In genomic region chr6:81259878-81260277, GRCm38 (mm10) we compare ENCODE assay signal across 11 mouse cellular contexts.
DNase-seq lines count a peak whose midpoint lies in the region; ATAC-seq and TF ChIP-seq lines count a peak whose summit lies in the region.
"Had no signal": no experiment of that assay in that cellular context is flagged by ENCODE, and none has a peak within 500 bp of the region (broad histone marks: within the 10 kb centered on the region; RNA-seq: fewer than 3 reads in every experiment).

No protein-coding gene starts in this region.

- no peaks in the 10 kb centered on the region for H3K36me3 ChIP-seq in intestine, embryonic 14.5 days (ENCODE audit: control insufficient read depth, insufficient read depth, low read length)
- H3K36me3 ChIP-seq in intestine, embryonic 16.5 days (ENCODE audit: control insufficient read depth, insufficient read depth, low read length) = no peaks in the 10 kb centered on the region
- H3K36me3 ChIP-seq in lung, postnatal 0 days (ENCODE audit: insufficient read depth, low read length) = no peaks in the 10 kb centered on the region
- H3K36me3 ChIP-seq in heart, embryonic 11.5 days (ENCODE audit: control insufficient read depth, insufficient read depth, low read length) = no peaks in the 10 kb centered on the region
- H3K36me3 ChIP-seq: midbrain, embryonic 12.5 days had no signal

- H3K27me3 ChIP-seq in intestine, embryonic 14.5 days (replicated peaks; ENCODE audit: control insufficient read depth, insufficient read depth, low read length) = no peaks in the 10 kb centered on the region
- H3K27me3 ChIP-seq in intestine, embryonic 16.5 days (replicated peaks; ENCODE audit: control insufficient read depth, insufficient read depth, low read length) = no peaks in the 10 kb centered on the region
- H3K27me3 ChIP-seq in lung, postnatal 0 days (replicated peaks; ENCODE audit: insufficient read depth, low read length) = no peaks in the 10 kb centered on the region
- no peaks in the 10 kb centered on the region for H3K27me3 ChIP-seq in heart, embryonic 11.5 days (ENCODE audit: control insufficient read depth, insufficient read depth, low read length)
- H3K27me3 ChIP-seq: midbrain, embryonic 12.5 days had no signal

- WGBS in intestine, embryonic 14.5 days = 70% methylated on average over 1 of the region's 1 CpGs
- WGBS in intestine, embryonic 16.5 days = 66% methylated on average over 1 of the region's 1 CpGs
- WGBS in lung, postnatal 0 days = 71% methylated on average over 1 of the region's 1 CpGs
- 85% methylated on average over 1 of the region's 1 CpGs for WGBS in heart, embryonic 11.5 days (ENCODE audit: insufficient replicate concordance)

- 0 out of 2 replicates have a peak, but pooled peaks cover 3% of the 10 kb centered on the region for H3K4me1 ChIP-seq in intestine, embryonic 14.5 days (replicated peaks; ENCODE audit: control insufficient read depth, insufficient read depth, low read length)
- no peaks in the 10 kb centered on the region for H3K4me1 ChIP-seq in intestine, embryonic 16.5 days (ENCODE audit: control insufficient read depth, insufficient read depth, low read length)
- no peaks in the 10 kb centered on the region for H3K4me1 ChIP-seq in lung, postnatal 0 days (ENCODE audit: insufficient read depth, low read depth, low read length)
- H3K4me1 ChIP-seq in heart, embryonic 11.5 days (ENCODE audit: control insufficient read depth, insufficient read depth, low read length) = no peaks in the 10 kb centered on the region
- H3K4me1 ChIP-seq: midbrain, embryonic 12.5 days had no signal

- intact Hi-C loops in left cerebral cortex, postnatal 25 days (cut with DNase I) = no loop called here

- TF ChIP-seq EP300 in lung, postnatal 0 days (IDR thresholded peaks at IDR 0.05) = no peak

- H3K9me3 ChIP-seq in intestine, embryonic 14.5 days (ENCODE audit: control insufficient read depth, low read length) = no peaks in the 10 kb centered on the region
- no peaks in the 10 kb centered on the region for H3K9me3 ChIP-seq in intestine, embryonic 16.5 days (ENCODE audit: control insufficient read depth, low read length)
- H3K9me3 ChIP-seq in lung, postnatal 0 days (ENCODE audit: low read length) = no peaks in the 10 kb centered on the region
- no peaks in the 10 kb centered on the region for H3K9me3 ChIP-seq in heart, embryonic 11.5 days (replicated peaks; ENCODE audit: control insufficient read depth, low read length)
- H3K9me3 ChIP-seq: midbrain, embryonic 12.5 days had no signal

- H3K4me3 ChIP-seq in intestine, embryonic 14.5 days (ENCODE audit: low read depth, low read length) = no peak overlapping the region
- H3K4me3 ChIP-seq in intestine, embryonic 16.5 days (ENCODE audit: low read length) = no peak overlapping the region
- H3K4me3 ChIP-seq in lung, postnatal 0 days (ENCODE audit: low read depth, low read length) = no peak overlapping the region
- no peak overlapping the region for H3K4me3 ChIP-seq in heart, embryonic 11.5 days (ENCODE audit: low read depth, low read length)
- H3K4me3 ChIP-seq: midbrain, embryonic 12.5 days had no signal

- TF ChIP-seq CTCF in lung, postnatal 0 days (IDR thresholded peaks at IDR 0.05) = no peak

- no peak; the same call in 1 of the 2 replicates for ATAC-seq in intestine, embryonic 14.5 days (replicated peaks; ENCODE audit: low FRiP score, low TSS enrichment, low read depth)
- ATAC-seq in intestine, embryonic 16.5 days = no peak
- ATAC-seq in lung, postnatal 0 days = peak; percentile 26; the same call in 1 of the 2 replicates
- ATAC-seq in heart, embryonic 11.5 days (replicated peaks; ENCODE audit: insufficient number of reproducible peaks, low FRiP score, low TSS enrichment) = no peak

- H3K4me2 ChIP-seq in intestine, embryonic 14.5 days (ENCODE audit: low read length) = no peak overlapping the region
- H3K4me2 ChIP-seq in intestine, embryonic 16.5 days (ENCODE audit: low read depth, low read length) = no peak overlapping the region
- H3K4me2 ChIP-seq in lung, postnatal 0 days (replicated peaks; ENCODE audit: low read depth, low read length) = no peak overlapping the region
- H3K4me2 ChIP-seq in heart, embryonic 11.5 days = no peak overlapping the region
- H3K4me2 ChIP-seq: midbrain, embryonic 12.5 days had no signal

- DNase-seq in adrenal gland, postnatal 10 days = peak; percentile 5
- no peak for DNase-seq in adrenal gland, adult (ENCODE audit: inconsistent age in 2 of 2, low spot score in 1 of 2)
- peak; percentile 52 for DNase-seq in intestine, embryonic 14.5 days (ENCODE audit: low spot score)
- peak; percentile 25 for DNase-seq in lung, postnatal 0 days (ENCODE audit: low spot score)
- DNase-seq in lung, postnatal 25 days (ENCODE audit: low spot score) = no peak
- DNase-seq in left cerebral cortex, postnatal 25 days (ENCODE audit: low spot score in 2 of 2) = peak; percentile 10 to 40
- DNase-seq: heart, adult 11 months; heart, postnatal 10 days had no signal

- no peak overlapping the region for H3K9ac ChIP-seq in intestine, embryonic 14.5 days (ENCODE audit: low read length)
- no peak overlapping the region for H3K9ac ChIP-seq in intestine, embryonic 16.5 days (ENCODE audit: low read depth, low read length)
- no peak overlapping the region for H3K9ac ChIP-seq in lung, postnatal 0 days (replicated peaks; ENCODE audit: low read depth)
- no peak overlapping the region for H3K9ac ChIP-seq in heart, embryonic 11.5 days (ENCODE audit: low read depth, low read length)
- H3K9ac ChIP-seq: midbrain, embryonic 12.5 days had no signal

- no peak overlapping the region for H3K27ac ChIP-seq in intestine, embryonic 14.5 days (ENCODE audit: low read depth)
- H3K27ac ChIP-seq in intestine, embryonic 16.5 days (ENCODE audit: low read length) = no peak overlapping the region
- no peak overlapping the region for H3K27ac ChIP-seq in lung, postnatal 0 days (ENCODE audit: low read length)
- H3K27ac ChIP-seq in heart, embryonic 11.5 days (ENCODE audit: low read depth, low read length) = no peak overlapping the region
- H3K27ac ChIP-seq: midbrain, embryonic 12.5 days had no signal

Comparison
In these comparisons a context has a peak if more than half of its experiments do, and no peak if none do; other contexts are left out.
1. DNase-seq: peak in adrenal gland, postnatal 10 days (single experiment), intestine, embryonic 14.5 days (single experiment), lung, postnatal 0 days (single experiment) and left cerebral cortex, postnatal 25 days (2 of 2); none in adrenal gland, adult (0 of 2) and lung, postnatal 25 days (single experiment).